Mouse (Mus musculus) c-Kit-positive CD71-positive TER-119-positive erythroid progenitor cells, embryonic 14.5 days (primary cell): ENCODE data around the gene Atp13a2.

ENCODE experiments used
- DNase-seq: peaks from one replicate; pipeline ENCODE4 v3.0.0-alpha.2; 2013; ENCODE audit warnings: low spot score

Atp13a2 gene

GRCm38 (mm10) chr4:140962207-140962909, 24.3 kb upstream of the Atp13a2 start:
- no peak for DNase-seq

- DNase-seq, result peak; percentile 54
Measured at GRCm38 (mm10) chr4:140962950-140963349, 23.7 kb upstream of the Atp13a2 start.

- DNase-seq, result no peak
Measured at GRCm38 (mm10) chr4:140963941-140964597, 22.6 kb upstream of the Atp13a2 start.

- DNase-seq, result peak; percentile 72
Measured at GRCm38 (mm10) chr4:140964620-140965019, 22.1 kb upstream of the Atp13a2 start.

GRCm38 (mm10) chr4:140967386-140968159, 19.1 kb upstream of the Atp13a2 start:
- no peak for DNase-seq

GRCm38 (mm10) chr4:140971691-140972090, 15.0 kb upstream of the Atp13a2 start:
- no peak for DNase-seq

GRCm38 (mm10) chr4:140974408-140974807, 12.3 kb upstream of the Atp13a2 start:
- DNase-seq, result no peak

- DNase-seq, result no peak
Measured at GRCm38 (mm10) chr4:140975356-140975755, 11.3 kb upstream of the Atp13a2 start.

GRCm38 (mm10) chr4:140977278-140977677, 9.4 kb upstream of the Atp13a2 start:
- no peak for DNase-seq

GRCm38 (mm10) chr4:140977886-140978692, 8.6 kb upstream of the Atp13a2 start:
- no peak for DNase-seq

- DNase-seq, result no peak
Measured at GRCm38 (mm10) chr4:140981605-140982004, 5.1 kb upstream of the Atp13a2 start.

GRCm38 (mm10) chr4:140982808-140983207, 3.9 kb upstream of the Atp13a2 start:
- no peak for DNase-seq

GRCm38 (mm10) chr4:140983442-140983841, 3.2 kb upstream of the Atp13a2 start:
- DNase-seq, result no peak

- DNase-seq, result no peak
Measured at GRCm38 (mm10) chr4:140984544-140984943, 2.1 kb upstream of the Atp13a2 start.

- no peak for DNase-seq
Measured at GRCm38 (mm10) chr4:140986024-140986710, 506 bp upstream of the Atp13a2 start.

- DNase-seq, result no peak
Measured at GRCm38 (mm10) chr4:140987476-140987875, 803 bp downstream of the Atp13a2 start.

GRCm38 (mm10) chr4:140988706-140989290, 2.1 kb downstream of the Atp13a2 start:
- DNase-seq, result no peak

GRCm38 (mm10) chr4:140989447-140989846, 2.8 kb downstream of the Atp13a2 start:
- no peak for DNase-seq

GRCm38 (mm10) chr4:140992215-140992614, 5.5 kb downstream of the Atp13a2 start:
- no peak for DNase-seq

- DNase-seq, result no peak
Measured at GRCm38 (mm10) chr4:140993846-140994245, 7.2 kb downstream of the Atp13a2 start.

- DNase-seq, result no peak
Measured at GRCm38 (mm10) chr4:140995811-140996210, 9.1 kb downstream of the Atp13a2 start.
